Comparison of ENCODE assay signal across 8 mouse cellular contexts in the genomic region with DNA sequence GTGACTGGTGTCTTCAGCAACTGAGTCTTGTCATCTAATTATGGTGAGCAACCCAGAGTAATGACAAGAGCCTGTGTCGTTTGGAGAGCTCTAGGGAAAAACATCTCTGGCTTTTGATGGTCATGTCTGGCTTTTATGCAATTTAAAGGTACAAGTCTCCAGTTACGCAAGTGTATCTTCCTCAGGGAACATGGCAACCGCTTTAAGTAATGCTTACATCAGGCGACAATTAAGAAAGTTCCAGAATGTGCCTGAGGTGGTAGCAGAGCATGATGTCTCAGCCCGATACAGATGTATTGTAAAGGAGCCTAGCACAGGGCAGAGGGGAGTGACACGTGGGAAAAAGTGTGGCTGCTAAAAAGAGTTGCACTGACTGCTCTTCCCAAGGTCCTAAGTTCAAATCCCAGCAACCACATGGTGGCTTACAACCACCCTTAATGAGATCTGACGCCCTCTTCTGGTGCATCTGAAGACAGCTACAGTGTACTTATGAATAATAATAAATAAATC. TPM values are rescaled to one million over a fixed set of nuclear protein-coding genes. Genes with fewer than 3 reads are reported as not detected.
A peak's percentile ranks its signal among the peaks of the same experiment; 100 is the strongest.
DNase-seq lines count a peak whose midpoint lies in the region; ATAC-seq and TF ChIP-seq lines count a peak whose summit lies in the region.

No protein-coding gene starts in this region.

- peak overlapping the region; percentile 91 for H3K4me3 ChIP-seq in kidney, embryonic 15.5 days (replicated peaks)
- no peak overlapping the region for H3K4me3 ChIP-seq in kidney, adult 2 months (ENCODE audit: insufficient read depth, low read depth, low read length)
- peak overlapping the region; percentile 90 for H3K4me3 ChIP-seq in embryonic facial prominence, embryonic 13.5 days
- H3K4me3 ChIP-seq in hindbrain, embryonic 12.5 days, result peak overlapping the region; percentile 76
- H3K4me3 ChIP-seq in midbrain, embryonic 13.5 days (replicated peaks), result peak overlapping the region; percentile 83
- no peak overlapping the region for H3K4me3 ChIP-seq in thymus, adult 2 months (ENCODE audit: control insufficient read depth, insufficient read depth, low read length)

- no peak for TF ChIP-seq POLR2A in kidney, adult 2 months (IDR thresholded peaks at IDR 0.05; ENCODE audit: low read depth, low read length)
- TF ChIP-seq POLR2A in thymus, adult 2 months (IDR thresholded peaks at IDR 0.05; ENCODE audit: control insufficient read depth, extremely low read depth, insufficient read depth, low read length, poor library complexity), result no peak

- peaks cover 27% of the 10 kb centered on the region for H3K36me3 ChIP-seq in kidney, embryonic 15.5 days
- H3K36me3 ChIP-seq in kidney, adult 2 months (ENCODE audit: control insufficient read depth, insufficient read depth, low read length), result no peaks in the 10 kb centered on the region; the same call in 1 of the 2 replicates
- H3K36me3 ChIP-seq in embryonic facial prominence, embryonic 13.5 days, result peaks cover 23% of the 10 kb centered on the region
- H3K36me3 ChIP-seq in hindbrain, embryonic 12.5 days, result peaks cover 22% of the 10 kb centered on the region
- H3K36me3 ChIP-seq in midbrain, embryonic 13.5 days, result peaks cover 23% of the 10 kb centered on the region
- peaks cover 6% of the 10 kb centered on the region; the same call in 1 of the 2 replicates for H3K36me3 ChIP-seq in thymus, adult 2 months (ENCODE audit: control insufficient read depth, insufficient read depth, low read length)

- WGBS in kidney, embryonic 15.5 days, result 68% methylated on average over 7 of the region's 7 CpGs
- 71% methylated on average over 7 of the region's 7 CpGs for WGBS in kidney, adult 2 months
- WGBS in embryonic facial prominence, embryonic 13.5 days, result 64% methylated on average over 7 of the region's 7 CpGs
- WGBS in hindbrain, embryonic 12.5 days, result 72% methylated on average over 7 of the region's 7 CpGs
- 78% methylated on average over 7 of the region's 7 CpGs for WGBS in midbrain, embryonic 13.5 days
- 77% methylated on average over 7 of the region's 7 CpGs for whole genome bisulfite sequencing in thymus, adult 2 months

- no peaks in the 10 kb centered on the region for H3K9me3 ChIP-seq in kidney, embryonic 15.5 days (replicated peaks)
- no peaks in the 10 kb centered on the region for H3K9me3 ChIP-seq in embryonic facial prominence, embryonic 13.5 days
- no peaks in the 10 kb centered on the region for H3K9me3 ChIP-seq in hindbrain, embryonic 12.5 days (replicated peaks)
- H3K9me3 ChIP-seq in midbrain, embryonic 13.5 days, result no peaks in the 10 kb centered on the region

- H3K4me1 ChIP-seq in kidney, embryonic 15.5 days, result peaks cover 14% of the 10 kb centered on the region
- peaks cover 4% of the 10 kb centered on the region; the same call in 1 of the 2 replicates for H3K4me1 ChIP-seq in kidney, adult 2 months (ENCODE audit: control insufficient read depth, insufficient read depth, low read length)
- peaks cover 11% of the 10 kb centered on the region for H3K4me1 ChIP-seq in embryonic facial prominence, embryonic 13.5 days
- peaks cover 7% of the 10 kb centered on the region for H3K4me1 ChIP-seq in hindbrain, embryonic 12.5 days
- H3K4me1 ChIP-seq in midbrain, embryonic 13.5 days (replicated peaks), result peaks cover 20% of the 10 kb centered on the region
- peaks cover 5% of the 10 kb centered on the region for H3K4me1 ChIP-seq in thymus, adult 2 months (replicated peaks; ENCODE audit: control insufficient read depth, insufficient read depth, low read length)

- H3K9ac ChIP-seq in kidney, embryonic 15.5 days, result peak overlapping the region; percentile 90; the same call in 1 of the 2 replicates
- H3K9ac ChIP-seq in embryonic facial prominence, embryonic 13.5 days, result peak overlapping the region; percentile 85; the same call in 1 of the 2 replicates
- H3K9ac ChIP-seq in hindbrain, embryonic 12.5 days, result no peak overlapping the region
- peak overlapping the region; percentile 76 for H3K9ac ChIP-seq in midbrain, embryonic 13.5 days (replicated peaks)

- no peak for TF ChIP-seq CTCF in kidney, adult 2 months (conservative IDR thresholded peaks at IDR 0.05; ENCODE audit: insufficient read depth, insufficient read length, low read depth, low read length)
- no peak for TF ChIP-seq CTCF in thymus, adult 2 months (IDR thresholded peaks at IDR 0.05; ENCODE audit: borderline replicate concordance, control insufficient read depth, extremely low read depth, insufficient read depth, low read length, poor library complexity)

- H3K27ac ChIP-seq in kidney, embryonic 15.5 days, result peak overlapping the region; percentile 81; the same call in 1 of the 2 replicates
- H3K27ac ChIP-seq in kidney, adult 2 months (ENCODE audit: insufficient read depth, low read depth, low read length), result no peak overlapping the region
- no peak overlapping the region; the same call in 1 of the 2 replicates for H3K27ac ChIP-seq in embryonic facial prominence, embryonic 13.5 days
- H3K27ac ChIP-seq in hindbrain, embryonic 12.5 days, result no peak overlapping the region
- peak overlapping the region; percentile 85 for H3K27ac ChIP-seq in midbrain, embryonic 13.5 days
- no peak overlapping the region for H3K27ac ChIP-seq in thymus, adult 2 months (ENCODE audit: control insufficient read depth, insufficient read depth, low read length)

- H3K27me3 ChIP-seq in kidney, embryonic 15.5 days, result no peaks in the 10 kb centered on the region
- H3K27me3 ChIP-seq in kidney, adult 2 months (replicated peaks; ENCODE audit: control insufficient read depth, insufficient read depth, low read length), result no peaks in the 10 kb centered on the region
- H3K27me3 ChIP-seq in embryonic facial prominence, embryonic 13.5 days, result no peaks in the 10 kb centered on the region
- no peaks in the 10 kb centered on the region for H3K27me3 ChIP-seq in hindbrain, embryonic 12.5 days
- no peaks in the 10 kb centered on the region for H3K27me3 ChIP-seq in midbrain, embryonic 13.5 days
- H3K27me3 ChIP-seq in thymus, adult 2 months (ENCODE audit: control insufficient read depth, insufficient read depth, low read length), result no peaks in the 10 kb centered on the region

- DNase-seq in kidney, adult 2 months, result no peak
- no peak for DNase-seq in thymus, adult 2 months
- no peak for DNase-seq in right cerebral cortex, postnatal 25 days
- no peak for DNase-seq in gastrocnemius, adult 18-20 months (ENCODE audit: low spot score)

- H3K4me2 ChIP-seq in kidney, embryonic 15.5 days, result peak overlapping the region; percentile 82
- peak overlapping the region; percentile 81 for H3K4me2 ChIP-seq in embryonic facial prominence, embryonic 13.5 days
- peak overlapping the region; percentile 76 for H3K4me2 ChIP-seq in hindbrain, embryonic 12.5 days (replicated peaks)
- peak overlapping the region; percentile 70 for H3K4me2 ChIP-seq in midbrain, embryonic 13.5 days (replicated peaks)

- no peak for ATAC-seq in kidney, embryonic 15.5 days (replicated peaks; ENCODE audit: low FRiP score)
- ATAC-seq in embryonic facial prominence, embryonic 13.5 days (ENCODE audit: insufficient number of reproducible peaks, insufficient read depth, low FRiP score, low TSS enrichment, low read depth), result no peak
- no peak for ATAC-seq in hindbrain, embryonic 12.5 days (ENCODE audit: low FRiP score)
- no peak for ATAC-seq in midbrain, embryonic 13.5 days

RNA-seq across cellular contexts. Expression of a gene that starts 1.1 kb away (rescaled TPM):
- polyA plus RNA-seq in kidney, embryonic 15.5 days (2015; fragmentation: Nextera tagmentation; extraction: Ambion mirVana), result 150 and 165 TPM in 2 replicates
- 245 and 276 TPM in 2 replicates for polyA plus RNA-seq in kidney, adult 2 months (2012; rRNA removed)
- 149 and 160 TPM in 2 replicates for polyA plus RNA-seq in embryonic facial prominence, embryonic 13.5 days (2015; fragmentation: Nextera tagmentation; extraction: Ambion mirVana)
- 121 and 136 TPM in 2 replicates for polyA plus RNA-seq in hindbrain, embryonic 12.5 days (2016; fragmentation: Nextera tagmentation; extraction: Ambion mirVana)
- 168 and 174 TPM in 2 replicates for polyA plus RNA-seq in midbrain, embryonic 13.5 days (2015; fragmentation: Nextera tagmentation; extraction: Ambion mirVana)
- 131 and 144 TPM in 2 replicates for polyA plus RNA-seq in thymus, adult 2 months (2012; rRNA removed)
- 10 to 100 TPM; 36.9 to 38.3 TPM for total RNA-seq in gastrocnemius, adult 18-20 months (2021)

RNA-seq across cellular contexts. Expression of a gene that starts 7.0 kb away (rescaled TPM):
- polyA plus RNA-seq in kidney, embryonic 15.5 days (2015; fragmentation: Nextera tagmentation; extraction: Ambion mirVana), result 0.15 TPM in 1 of 2 replicates, not detected in the other
- not detected in 2 replicates for polyA plus RNA-seq in kidney, adult 2 months (2012; rRNA removed)
- polyA plus RNA-seq in embryonic facial prominence, embryonic 13.5 days (2015; fragmentation: Nextera tagmentation; extraction: Ambion mirVana), result 0.17 and 0.25 TPM in 2 replicates
- not detected in 2 replicates for polyA plus RNA-seq in hindbrain, embryonic 12.5 days (2016; fragmentation: Nextera tagmentation; extraction: Ambion mirVana)
- not detected in 2 replicates for polyA plus RNA-seq in midbrain, embryonic 13.5 days (2015; fragmentation: Nextera tagmentation; extraction: Ambion mirVana)
- polyA plus RNA-seq in thymus, adult 2 months (2012; rRNA removed), result 0.14 and 0.32 TPM in 2 replicates
- not detected for total RNA-seq in gastrocnemius, adult 18-20 months (2021)

RNA-seq across cellular contexts. Expression of a gene that starts 8.2 kb away (rescaled TPM):
- polyA plus RNA-seq in kidney, embryonic 15.5 days (2015; fragmentation: Nextera tagmentation; extraction: Ambion mirVana), result 55.3 and 56.7 TPM in 2 replicates
- polyA plus RNA-seq in kidney, adult 2 months (2012; rRNA removed), result 54.4 and 59.2 TPM in 2 replicates
- 36.2 and 42.0 TPM in 2 replicates for polyA plus RNA-seq in embryonic facial prominence, embryonic 13.5 days (2015; fragmentation: Nextera tagmentation; extraction: Ambion mirVana)
- 32.8 and 34.6 TPM in 2 replicates for polyA plus RNA-seq in hindbrain, embryonic 12.5 days (2016; fragmentation: Nextera tagmentation; extraction: Ambion mirVana)
- polyA plus RNA-seq in midbrain, embryonic 13.5 days (2015; fragmentation: Nextera tagmentation; extraction: Ambion mirVana), result 40.2 and 45.5 TPM in 2 replicates
- polyA plus RNA-seq in thymus, adult 2 months (2012; rRNA removed), result 26.7 and 32.2 TPM in 2 replicates
- total RNA-seq in gastrocnemius, adult 18-20 months (2021), result 10 to 100 TPM; 26.9 to 27.9 TPM

RNA-seq across cellular contexts. Expression of a gene that starts 10.8 kb away (rescaled TPM):
- polyA plus RNA-seq in kidney, embryonic 15.5 days (2015; fragmentation: Nextera tagmentation; extraction: Ambion mirVana), result 0.87 and 1.3 TPM in 2 replicates
- polyA plus RNA-seq in kidney, adult 2 months (2012; rRNA removed), result not detected in 2 replicates
- 0.87 TPM in 1 of 2 replicates, not detected in the other for polyA plus RNA-seq in embryonic facial prominence, embryonic 13.5 days (2015; fragmentation: Nextera tagmentation; extraction: Ambion mirVana)
- polyA plus RNA-seq in hindbrain, embryonic 12.5 days (2016; fragmentation: Nextera tagmentation; extraction: Ambion mirVana), result 0.56 and 0.68 TPM in 2 replicates
- polyA plus RNA-seq in midbrain, embryonic 13.5 days (2015; fragmentation: Nextera tagmentation; extraction: Ambion mirVana), result 0.64 TPM in 1 of 2 replicates, not detected in the other
- not detected in 2 replicates for polyA plus RNA-seq in thymus, adult 2 months (2012; rRNA removed)
- total RNA-seq in gastrocnemius, adult 18-20 months (2021), result not detected

RNA-seq across cellular contexts. Expression of a gene that starts 22.1 kb away (rescaled TPM):
- 64.0 and 70.3 TPM in 2 replicates for polyA plus RNA-seq in kidney, embryonic 15.5 days (2015; fragmentation: Nextera tagmentation; extraction: Ambion mirVana)
- polyA plus RNA-seq in kidney, adult 2 months (2012; rRNA removed), result 22.0 and 25.1 TPM in 2 replicates
- polyA plus RNA-seq in embryonic facial prominence, embryonic 13.5 days (2015; fragmentation: Nextera tagmentation; extraction: Ambion mirVana), result 65.5 and 71.3 TPM in 2 replicates
- polyA plus RNA-seq in hindbrain, embryonic 12.5 days (2016; fragmentation: Nextera tagmentation; extraction: Ambion mirVana), result 62.6 and 67.0 TPM in 2 replicates
- polyA plus RNA-seq in midbrain, embryonic 13.5 days (2015; fragmentation: Nextera tagmentation; extraction: Ambion mirVana), result 68.0 and 74.8 TPM in 2 replicates
- 40.8 and 42.9 TPM in 2 replicates for polyA plus RNA-seq in thymus, adult 2 months (2012; rRNA removed)
- total RNA-seq in gastrocnemius, adult 18-20 months (2021), result 10 to 100 TPM; 17.1 to 19.0 TPM

Comparison
In these comparisons a context has a peak if more than half of its experiments do, and no peak if none do; other contexts are left out.
1. H3K27ac ChIP-seq: peak in kidney, embryonic 15.5 days (single experiment) and midbrain, embryonic 13.5 days (single experiment); none in kidney, adult 2 months (single experiment), embryonic facial prominence, embryonic 13.5 days (single experiment), hindbrain, embryonic 12.5 days (single experiment) and thymus, adult 2 months (single experiment).
2. H3K4me3 ChIP-seq: peak in kidney, embryonic 15.5 days (single experiment), embryonic facial prominence, embryonic 13.5 days (single experiment), hindbrain, embryonic 12.5 days (single experiment) and midbrain, embryonic 13.5 days (single experiment); none in kidney, adult 2 months (single experiment) and thymus, adult 2 months (single experiment).
3. Peak in every context shown above with its lines, with median percentiles within 50 percentile points of each other: H3K4me2 ChIP-seq.